Mouse (Mus musculus): Measurements from ENCODE around the gene Lypd8. TPM values are rescaled to one million over a fixed set of nuclear protein-coding genes. Genes with fewer than 3 reads are reported as not detected.

Lypd8 gene
- not detected in 2 replicates for polyA plus RNA-seq (2015; fragmentation: Nextera tagmentation; extraction: Ambion mirVana)

- Histone ChIP-seq H3K9ac (no peak within 1 kb of the TSS), H3K27me3 (no peaks in the 10 kb centered on the region), H3K4me3 (no peak within 1 kb of the TSS), H3K36me3 (no peaks in the 10 kb centered on the region), H3K4me2 (no peak within 1 kb of the TSS), H3K9me3 (no peaks in the 10 kb centered on the region), H3K27ac (no peak within 1 kb of the TSS), H3K4me1 (replicated peaks) (no peaks in the 10 kb centered on the region)
- 98% methylated on average over 3 of the region's 3 CpGs for WGBS
- ATAC-seq (ENCODE audit: low FRiP score), result no peak
These were observed at the start of gene Lypd8 for GRCm38 (mm10) chr11:58378763-58379278. TSS of gene Lypd8 (plus strand) at chr11:58379043.

- WGBS, result under 1% methylated on average over 21 of the region's 21 CpGs
- Histone ChIP-seq H3K9me3 (no peaks in the 10 kb centered on the region), H3K27me3 (no peaks in the 10 kb centered on the region), H3K9ac (peak overlapping the region; percentile 88), H3K36me3 (peaks cover 33% of the 10 kb centered on the region), H3K4me2 (peak overlapping the region; percentile 100), H3K4me1 (replicated peaks) (peaks cover 50% of the 10 kb centered on the region), H3K4me3 (peak overlapping the region; percentile 89), H3K27ac (peak overlapping the region; percentile 87)
- ATAC-seq (ENCODE audit: low FRiP score), result peak; percentile 29
These were observed 49.0 kb upstream of the Lypd8 start for GRCm38 (mm10) chr11:58329906-58330275.

- under 1% methylated on average over 52 of the region's 52 CpGs for WGBS
These were observed 48.3 kb upstream of the Lypd8 start, which contains the start of the genes Zfp672 and Sh3bp5l for GRCm38 (mm10) chr11:58330276-58331148. TSS of gene Zfp672 (minus strand) at chr11:58330339. TSS of gene Sh3bp5l (plus strand) at chr11:58330724.

GRCm38 (mm10) chr11:58331149-58331495 is 47.7 kb upstream of the Lypd8 start:
- peaks cover 51% of the 10 kb centered on the region for H3K4me1 ChIP-seq (replicated peaks)
- peak overlapping the region; percentile 88 for H3K9ac ChIP-seq

More at GRCm38 (mm10) chr11:58330276-58331148, 48.3 kb upstream of the Lypd8 start, which contains the start of the genes Zfp672 and Sh3bp5l:
- H3K9ac ChIP-seq, result peak within 1 kb of the TSS; percentile 88
- peak within 1 kb of the TSS; percentile 87 for H3K27ac ChIP-seq
- H3K4me1 ChIP-seq (replicated peaks), result peaks cover 51% of the 10 kb centered on the region
- peak within 1 kb of the TSS; percentile 89 for H3K4me3 ChIP-seq
- H3K4me2 ChIP-seq, result peak within 1 kb of the TSS; percentile 100
- no peaks in the 10 kb centered on the region for H3K27me3 ChIP-seq
- ATAC-seq (ENCODE audit: low FRiP score), result peak; percentile 95
- H3K9me3 ChIP-seq, result no peaks in the 10 kb centered on the region
- H3K36me3 ChIP-seq, result peaks cover 35% of the 10 kb centered on the region

GRCm38 (mm10) chr11:58331546-58331945 is 47.3 kb upstream of the Lypd8 start:
- Histone ChIP-seq H3K4me1 (replicated peaks) (peaks cover 51% of the 10 kb centered on the region), H3K27me3 (no peaks in the 10 kb centered on the region), H3K9me3 (no peaks in the 10 kb centered on the region), H3K36me3 (peaks cover 43% of the 10 kb centered on the region), H3K4me2 (peak overlapping the region; percentile 100), H3K27ac (no peak overlapping the region), H3K4me3 (peak overlapping the region; percentile 89), H3K9ac (peak overlapping the region; percentile 88)
- WGBS, result 89% methylated on average over 6 of the region's 6 CpGs
- ATAC-seq (ENCODE audit: low FRiP score), result 0 out of 2 replicates have a peak, but pooled peaks have one; percentile 9

More at GRCm38 (mm10) chr11:58331149-58331495, 47.7 kb upstream of the Lypd8 start:
- no peaks in the 10 kb centered on the region for H3K9me3 ChIP-seq
- H3K36me3 ChIP-seq, result peaks cover 39% of the 10 kb centered on the region
- 0 out of 2 replicates have a peak, but pooled peaks have one; percentile 4 for ATAC-seq (ENCODE audit: low FRiP score)
- no peak overlapping the region for H3K27ac ChIP-seq
- 20% methylated on average over 10 of the region's 10 CpGs for WGBS
- no peaks in the 10 kb centered on the region for H3K27me3 ChIP-seq
- H3K4me2 ChIP-seq, result peak overlapping the region; percentile 100
- H3K4me3 ChIP-seq, result peak overlapping the region; percentile 89

- peaks cover 41% of the 10 kb centered on the region for H3K4me1 ChIP-seq (replicated peaks)
- no peak for ATAC-seq (ENCODE audit: low FRiP score)
- peaks cover 53% of the 10 kb centered on the region for H3K36me3 ChIP-seq
- no peak overlapping the region for H3K27ac ChIP-seq
- no peak overlapping the region for H3K9ac ChIP-seq
- H3K9me3 ChIP-seq, result no peaks in the 10 kb centered on the region
- no peaks in the 10 kb centered on the region for H3K27me3 ChIP-seq
- H3K4me2 ChIP-seq, result no peak overlapping the region
- H3K4me3 ChIP-seq, result no peak overlapping the region
- WGBS, result 69% methylated on average over 3 of the region's 3 CpGs
These were observed 44.1 kb upstream of the Lypd8 start for GRCm38 (mm10) chr11:58334746-58335145.

GRCm38 (mm10) chr11:58346745-58347144 is 32.1 kb upstream of the Lypd8 start:
- no peak overlapping the region for H3K27ac ChIP-seq
- no peak overlapping the region for H3K9ac ChIP-seq
- peaks cover 70% of the 10 kb centered on the region for H3K36me3 ChIP-seq
- no peaks in the 10 kb centered on the region for H3K9me3 ChIP-seq
- H3K4me1 ChIP-seq (replicated peaks), result no peaks in the 10 kb centered on the region
- WGBS, result 94% methylated on average over 4 of the region's 4 CpGs
- ATAC-seq (ENCODE audit: low FRiP score), result no peak
- no peaks in the 10 kb centered on the region for H3K27me3 ChIP-seq
- no peak overlapping the region for H3K4me3 ChIP-seq
- H3K4me2 ChIP-seq, result no peak overlapping the region

GRCm38 (mm10) chr11:58350628-58351027 is 28.2 kb upstream of the Lypd8 start:
- Histone ChIP-seq H3K4me3 (no peak overlapping the region), H3K9me3 (no peaks in the 10 kb centered on the region), H3K9ac (no peak overlapping the region), H3K4me2 (no peak overlapping the region), H3K36me3 (peaks cover 40% of the 10 kb centered on the region), H3K27me3 (no peaks in the 10 kb centered on the region), H3K4me1 (replicated peaks) (no peaks in the 10 kb centered on the region), H3K27ac (no peak overlapping the region)
- no peak for ATAC-seq (ENCODE audit: low FRiP score)
- WGBS, result 71% methylated on average over 4 of the region's 4 CpGs

- Histone ChIP-seq H3K9ac (no peak overlapping the region), H3K36me3 (peaks cover 34% of the 10 kb centered on the region), H3K27ac (no peak overlapping the region), H3K27me3 (no peaks in the 10 kb centered on the region), H3K4me3 (no peak overlapping the region), H3K4me2 (no peak overlapping the region), H3K9me3 (no peaks in the 10 kb centered on the region), H3K4me1 (replicated peaks) (no peaks in the 10 kb centered on the region)
- 89% methylated on average over 5 of the region's 5 CpGs for WGBS
- ATAC-seq (ENCODE audit: low FRiP score), result no peak
These were observed 27.7 kb upstream of the Lypd8 start for GRCm38 (mm10) chr11:58351179-58351578.

- no peak for ATAC-seq (ENCODE audit: low FRiP score)
- no peak overlapping the region for H3K4me3 ChIP-seq
- H3K4me1 ChIP-seq (replicated peaks), result no peaks in the 10 kb centered on the region
- no peaks in the 10 kb centered on the region for H3K27me3 ChIP-seq
- H3K9ac ChIP-seq, result no peak overlapping the region
- H3K4me2 ChIP-seq, result no peak overlapping the region
- no peak overlapping the region for H3K27ac ChIP-seq
- H3K9me3 ChIP-seq, result no peaks in the 10 kb centered on the region
- WGBS, result 65% methylated on average over 7 of the region's 7 CpGs
- H3K36me3 ChIP-seq, result peaks cover 17% of the 10 kb centered on the region
These were observed 25.9 kb upstream of the Lypd8 start for GRCm38 (mm10) chr11:58352681-58353548.

GRCm38 (mm10) chr11:58353709-58354108 is 25.1 kb upstream of the Lypd8 start:
- Histone ChIP-seq H3K4me3 (no peak overlapping the region), H3K36me3 (peaks cover 12% of the 10 kb centered on the region), H3K9ac (no peak overlapping the region), H3K4me2 (no peak overlapping the region), H3K27ac (no peak overlapping the region), H3K9me3 (no peaks in the 10 kb centered on the region), H3K4me1 (replicated peaks) (no peaks in the 10 kb centered on the region), H3K27me3 (no peaks in the 10 kb centered on the region)
- no peak for ATAC-seq (ENCODE audit: low FRiP score)
- WGBS, result 85% methylated on average over 3 of the region's 3 CpGs

- Histone ChIP-seq H3K9ac (no peak overlapping the region), H3K4me1 (replicated peaks) (no peaks in the 10 kb centered on the region), H3K4me2 (no peak overlapping the region), H3K27ac (no peak overlapping the region), H3K4me3 (no peak overlapping the region), H3K9me3 (no peaks in the 10 kb centered on the region), H3K36me3 (peaks cover 6% of the 10 kb centered on the region; the same call in 1 of the 2 replicates), H3K27me3 (no peaks in the 10 kb centered on the region)
- 77% methylated on average over 10 of the region's 10 CpGs for WGBS
- ATAC-seq (ENCODE audit: low FRiP score), result no peak
These were observed 24.4 kb upstream of the Lypd8 start for GRCm38 (mm10) chr11:58354476-58354875.
